Mouse (Mus musculus) hindbrain, embryonic 14.5 days (tissue): ENCODE data around the gene Sgce. TPM values are rescaled to one million over a fixed set of nuclear protein-coding genes. Genes with fewer than 3 reads are reported as not detected.

ENCODE experiments used
- ATAC-seq: fragments of 200-750 bp; cut with Nextera tagmentation; 2 replicates; pipeline ENCODE4 v1.8.0; 2017; ENCODE audit warnings: moderate number of reproducible peaks, mild to moderate bottlenecking, moderate TSS enrichment, moderate library complexity; ENCODE audit not compliant: low FRiP score
- DNase-seq: peaks from one replicate; pipeline ENCODE4 v3.0.0-alpha.2; 2015; ENCODE audit warnings: low spot score
- H3K27ac ChIP-seq: fragments of 300-500 bp; sonication (generic); 2 replicates; pipeline ENCODE4 v1.5.1; 2014; ENCODE audit warnings: mild to moderate bottlenecking, moderate library complexity
- H3K27me3 ChIP-seq: fragments of 300-500 bp; sonication (generic); 2 replicates; pipeline ENCODE4 v1.6.1; 2014; ENCODE audit warnings: mild to moderate bottlenecking, low read length, mixed read lengths; ENCODE audit not compliant: control insufficient read depth, insufficient read depth
- H3K36me3 ChIP-seq: fragments of 300-500 bp; sonication (generic); replicated peaks from 2 replicates; pipeline ENCODE4 v1.6.1; 2014; ENCODE audit not compliant: control insufficient read depth, insufficient read depth
- H3K4me1 ChIP-seq: fragments of 300-500 bp; sonication (generic); replicated peaks from 2 replicates; pipeline ENCODE4 v1.6.1; 2014; ENCODE audit warnings: antibody characterized with exemption, low read length, mixed read lengths; ENCODE audit not compliant: control insufficient read depth, insufficient read depth
- H3K4me2 ChIP-seq: fragments of 300-500 bp; sonication (generic); replicated peaks from 2 replicates; pipeline ENCODE4 v1.6.1; 2014; ENCODE audit warnings: mild to moderate bottlenecking, moderate library complexity
- H3K4me3 ChIP-seq: fragments of 300-500 bp; sonication (generic); replicated peaks from 2 replicates; pipeline ENCODE4 v1.5.1; 2014; ENCODE audit warnings: mild to moderate bottlenecking, low read length
- H3K9ac ChIP-seq: fragments of 300-500 bp; sonication (generic); 2 replicates; pipeline ENCODE4 v1.6.1; 2014
- H3K9me3 ChIP-seq: fragments of 300-500 bp; sonication (generic); 2 replicates; pipeline ENCODE4 v1.6.1; 2016; ENCODE audit warnings: low read length; ENCODE audit not compliant: control insufficient read depth
- WGBS: fragments of 180-500 bp; shearing (Covaris S2); extraction: QIAGEN DNeasy Blood & Tissue Kit; methylation state at CpG from one replicate; pipeline ENCODE4 v1.1.7; 2014; 5-methylcytosine and 5-hydroxymethylcytosine counted together
- polyA plus RNA-seq: library from polyadenylated mRNA; unstranded; fragments of >200 nt; fragmentation: Nextera tagmentation; extraction: Ambion mirVana; gene quantifications from 2 replicates; pipeline ENCODE4 v1.2.1, GENCODE M21; 2014

Gene Sgce
- polyA plus RNA-seq, 1 experiment from 2014 or later: 51.0 TPM

GRCm38 (mm10) chr6:4747677-4748505 is 884 bp upstream of the Sgce start:
- Histone ChIP-seq H3K4me2 (peak overlapping the region; percentile 68), H3K9ac (peak overlapping the region; percentile 44; the same call in 1 of the 2 replicates), H3K27me3 (no peaks in the 10 kb centered on the region), H3K27ac (peak overlapping the region; percentile 49; the same call in 1 of the 2 replicates), H3K4me1 (no peaks in the 10 kb centered on the region), H3K9me3 (peaks cover 23% of the 10 kb centered on the region; the same call in 1 of the 2 replicates), H3K36me3 (no peaks in the 10 kb centered on the region), H3K4me3 (peak overlapping the region; percentile 58)
- DNase-seq (peak; percentile 65), ATAC-seq (peak; percentile 34)
- WGBS: 50% methylated on average over 71 of the region's 71 CpGs

DNA sequence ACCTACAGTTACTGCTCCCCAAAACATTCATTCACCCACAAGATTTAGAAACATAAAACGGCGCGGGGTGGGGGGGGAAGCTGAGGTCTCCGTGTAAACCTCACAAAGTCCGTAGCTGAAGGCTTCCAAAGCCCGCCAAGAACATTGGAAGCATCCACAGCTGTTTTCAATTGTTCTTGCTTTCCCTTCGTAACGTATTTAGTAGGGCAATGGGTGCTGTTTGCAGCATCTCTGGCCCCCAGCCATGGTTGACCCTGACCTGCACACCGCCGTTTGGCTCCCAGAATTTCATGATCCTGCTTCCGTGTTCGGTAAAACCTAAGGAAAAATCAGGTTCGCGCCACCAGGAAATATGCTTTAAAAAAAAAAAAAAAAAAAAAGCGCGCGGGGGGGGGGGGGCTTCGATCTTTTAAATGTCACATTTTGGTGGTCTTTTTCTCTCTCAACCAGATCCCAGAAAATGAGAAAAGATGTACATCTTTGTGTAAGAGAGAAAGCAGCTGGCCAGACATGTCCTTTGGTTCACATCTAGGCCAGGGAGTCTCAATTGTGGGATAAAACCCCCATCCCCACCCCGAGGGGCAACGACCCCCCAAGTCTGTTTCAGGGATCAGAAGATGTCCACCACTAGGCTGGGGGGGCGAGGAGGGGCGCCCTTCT is 841 bp downstream of the Sgce start:
- Histone ChIP-seq H3K36me3 (no peaks in the 10 kb centered on the region), H3K9me3 (peaks cover 23% of the 10 kb centered on the region; the same call in 1 of the 2 replicates), H3K4me3 (peak overlapping the region; percentile 58), H3K9ac (peak overlapping the region; percentile 89), H3K4me2 (peak overlapping the region; percentile 68), H3K27me3 (no peaks in the 10 kb centered on the region), H3K4me1 (peaks cover 3% of the 10 kb centered on the region; the same call in 1 of the 2 replicates), H3K27ac (peak overlapping the region; percentile 89)
- 54% methylated on average over 21 of the region's 22 CpGs for WGBS
- DNase-seq: no peak
- no peak for ATAC-seq

- Histone ChIP-seq H3K9me3 (no peaks in the 10 kb centered on the region), H3K27ac (no peak overlapping the region), H3K4me2 (no peak overlapping the region), H3K4me3 (no peak overlapping the region), H3K9ac (no peak overlapping the region), H3K27me3 (no peaks in the 10 kb centered on the region), H3K36me3 (no peaks in the 10 kb centered on the region), H3K4me1 (peaks cover 36% of the 10 kb centered on the region)
- 23% methylated on average over 6 of the region's 6 CpGs for WGBS
- no peak for DNase-seq
- peak; percentile 42; the same call in 1 of the 2 replicates for ATAC-seq
Observed at GRCm38 (mm10) chr6:4740511-4740910, 6.5 kb downstream of the Sgce start.

DNA sequence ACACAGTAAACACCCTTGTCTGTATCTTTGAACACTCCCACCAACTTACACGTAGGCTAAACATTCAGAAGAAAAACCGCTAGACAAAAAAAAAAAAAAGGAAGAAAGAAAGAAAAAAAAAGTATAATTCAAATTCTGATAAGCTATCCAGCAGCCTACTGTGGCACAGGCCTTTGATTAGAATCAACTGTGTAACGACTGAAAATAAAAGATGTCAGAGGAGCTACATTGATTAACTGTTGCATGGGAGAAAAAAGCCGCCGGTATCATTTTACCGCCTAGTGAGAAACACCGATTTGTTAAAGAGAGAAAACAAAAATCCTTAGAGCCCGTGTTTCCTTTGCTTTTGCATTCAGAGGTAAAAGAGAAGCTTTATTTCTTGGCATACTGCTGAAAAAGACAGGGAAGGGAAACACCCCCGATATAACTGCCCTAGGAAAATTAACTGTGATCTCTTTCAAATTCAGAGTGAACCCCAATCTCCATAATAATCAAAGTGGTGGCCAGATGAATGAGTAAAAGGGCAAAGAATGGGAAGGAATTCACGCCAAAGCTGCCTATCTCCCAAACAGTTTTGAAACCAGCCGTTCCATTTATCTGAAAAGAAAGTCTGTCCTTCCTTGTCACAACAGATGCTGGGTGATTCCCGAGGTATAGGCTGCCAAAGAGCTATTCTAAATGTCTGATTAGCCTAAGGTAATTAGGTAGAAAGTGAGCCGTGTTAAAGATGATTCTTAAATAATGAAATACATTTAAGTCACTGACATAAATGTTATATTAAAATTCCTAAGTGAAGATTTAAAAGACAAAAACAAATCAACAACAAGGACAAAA is 7.3 kb downstream of the Sgce start:
- no peak for DNase-seq
- no peak overlapping the region for H3K4me3 ChIP-seq
- ATAC-seq: no peak

DNA sequence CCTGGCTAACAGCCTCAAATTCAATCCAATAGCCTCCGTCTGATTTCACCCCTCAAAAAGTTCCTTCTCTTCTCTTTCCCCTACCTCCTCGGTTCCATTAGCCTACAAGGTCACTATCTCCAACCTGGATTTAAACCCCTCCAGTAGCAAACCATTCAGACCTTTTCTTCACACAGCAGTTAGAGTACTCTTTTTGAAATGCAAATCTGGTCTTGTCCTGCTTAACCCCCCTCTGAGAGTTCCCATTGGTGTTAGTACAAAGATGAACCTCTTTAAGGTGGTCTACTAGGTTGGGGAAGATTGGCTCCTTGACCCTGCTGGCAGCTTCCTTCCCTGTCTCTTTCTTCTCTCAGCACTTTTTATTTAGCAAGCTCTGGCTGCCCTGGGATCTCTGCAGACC is 8.3 kb downstream of the Sgce start:
- Histone ChIP-seq H3K4me3 (no peak overlapping the region), H3K4me1 (peaks cover 40% of the 10 kb centered on the region), H3K9me3 (no peaks in the 10 kb centered on the region), H3K27me3 (no peaks in the 10 kb centered on the region), H3K27ac (no peak overlapping the region), H3K36me3 (no peaks in the 10 kb centered on the region), H3K4me2 (0 out of 2 replicates have a peak overlapping the region, but pooled peaks have one; percentile 21), H3K9ac (no peak overlapping the region)
- 6% methylated on average over 2 of the region's 2 CpGs for WGBS
- DNase-seq: no peak
- no peak for ATAC-seq

More for the DNA sequence above, 7.3 kb downstream of the Sgce start:
- Histone ChIP-seq H3K9me3 (no peaks in the 10 kb centered on the region), H3K4me2 (peak overlapping the region; percentile 36), H3K27me3 (no peaks in the 10 kb centered on the region), H3K36me3 (no peaks in the 10 kb centered on the region), H3K27ac (no peak overlapping the region), H3K4me1 (peaks cover 40% of the 10 kb centered on the region), H3K9ac (no peak overlapping the region)
- 6% methylated on average over 13 of the region's 13 CpGs for WGBS

GRCm38 (mm10) chr6:4738034-4738629 is 8.9 kb downstream of the Sgce start:
- Histone ChIP-seq H3K9ac (no peak overlapping the region), H3K4me3 (no peak overlapping the region), H3K27me3 (no peaks in the 10 kb centered on the region), H3K36me3 (no peaks in the 10 kb centered on the region), H3K27ac (no peak overlapping the region), H3K4me1 (peaks cover 40% of the 10 kb centered on the region), H3K9me3 (no peaks in the 10 kb centered on the region), H3K4me2 (no peak overlapping the region)
- WGBS: 22% methylated on average over 11 of the region's 11 CpGs
- DNase-seq (no peak), ATAC-seq (peak; percentile 69; the same call in 1 of the 2 replicates)

DNA sequence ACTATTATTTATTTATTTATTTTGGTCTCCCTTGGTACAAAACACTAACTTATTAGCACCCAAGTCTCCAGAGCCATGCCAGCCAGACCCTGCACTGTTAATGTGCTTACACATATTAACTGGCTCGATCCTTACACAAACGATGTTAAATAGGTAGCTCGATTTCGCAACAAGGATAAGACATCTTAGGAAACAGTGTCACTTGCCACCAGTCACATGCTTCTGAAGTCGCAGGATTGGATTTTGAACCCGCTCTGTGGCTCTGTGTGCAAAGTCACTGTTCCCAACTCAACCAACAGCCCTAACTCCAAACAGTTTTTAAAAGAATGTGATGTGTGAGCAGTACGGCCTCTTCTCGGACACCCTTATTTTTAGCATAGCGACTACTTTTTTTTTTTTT is 10.6 kb downstream of the Sgce start:
- Histone ChIP-seq H3K4me3 (no peak overlapping the region), H3K9me3 (no peaks in the 10 kb centered on the region), H3K4me2 (no peak overlapping the region), H3K27ac (no peak overlapping the region), H3K36me3 (no peaks in the 10 kb centered on the region), H3K4me1 (peaks cover 37% of the 10 kb centered on the region), H3K27me3 (no peaks in the 10 kb centered on the region), H3K9ac (no peak overlapping the region)
- DNase-seq: no peak
- WGBS: 84% methylated on average over 9 of the region's 9 CpGs
- ATAC-seq: no peak

DNA sequence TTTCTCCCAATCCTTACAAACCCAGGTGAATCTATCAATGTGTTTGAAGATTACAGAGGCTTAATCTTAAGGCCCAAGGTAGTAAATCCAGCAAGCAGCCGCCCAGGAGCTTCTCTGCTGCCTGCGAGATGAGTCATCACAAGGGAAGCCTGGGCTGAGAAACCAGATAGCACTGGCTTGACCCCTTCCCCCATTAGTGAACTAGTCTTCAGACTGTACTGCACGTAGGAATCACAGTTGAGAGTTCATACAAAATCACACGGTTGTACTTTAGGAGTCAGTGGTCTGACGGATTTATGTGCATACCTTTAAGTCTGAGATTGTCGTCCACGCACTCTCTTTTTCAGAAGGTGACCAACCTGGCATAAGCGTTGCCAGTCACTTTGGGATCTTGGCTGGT is 13.8 kb downstream of the Sgce start:
- H3K4me3 ChIP-seq: no peak overlapping the region
- no peak for ATAC-seq
- no peak overlapping the region for H3K27ac ChIP-seq
- H3K9ac ChIP-seq: no peak overlapping the region
- H3K4me1 ChIP-seq: peaks cover 15% of the 10 kb centered on the region
- H3K36me3 ChIP-seq: 0 out of 2 replicates have a peak, but pooled peaks cover 3% of the 10 kb centered on the region
- H3K9me3 ChIP-seq: no peaks in the 10 kb centered on the region
- WGBS: 82% methylated on average over 8 of the region's 8 CpGs
- H3K27me3 ChIP-seq: no peaks in the 10 kb centered on the region
- no peak for DNase-seq
- H3K4me2 ChIP-seq: no peak overlapping the region
